Mouse (Mus musculus): Measurements from ENCODE around the gene Hspa5.

GRCm38 (mm10) chr2:34784085-34784484 lies 12.3 kb downstream of the Hspa5 start:
- TF ChIP-seq HCFC1 (IDR thresholded peaks at IDR 0.05; ENCODE audit: borderline replicate concordance, insufficient read depth, low read length) (no peak), MAFK (IDR thresholded peaks at IDR 0.05; ENCODE audit: insufficient read depth, low read depth, low read length) (no peak), CHD2 (IDR thresholded peaks at IDR 0.05; ENCODE audit: low read depth, low read length) (no peak)
